Mouse (Mus musculus): Measurements from ENCODE around the gene Creld2. TPM values are rescaled to one million over a fixed set of nuclear protein-coding genes. Genes with fewer than 3 reads are reported as not detected.

Gene Creld2
- polyA plus RNA-seq, 1 experiment, result 35.7 TPM

DNA sequence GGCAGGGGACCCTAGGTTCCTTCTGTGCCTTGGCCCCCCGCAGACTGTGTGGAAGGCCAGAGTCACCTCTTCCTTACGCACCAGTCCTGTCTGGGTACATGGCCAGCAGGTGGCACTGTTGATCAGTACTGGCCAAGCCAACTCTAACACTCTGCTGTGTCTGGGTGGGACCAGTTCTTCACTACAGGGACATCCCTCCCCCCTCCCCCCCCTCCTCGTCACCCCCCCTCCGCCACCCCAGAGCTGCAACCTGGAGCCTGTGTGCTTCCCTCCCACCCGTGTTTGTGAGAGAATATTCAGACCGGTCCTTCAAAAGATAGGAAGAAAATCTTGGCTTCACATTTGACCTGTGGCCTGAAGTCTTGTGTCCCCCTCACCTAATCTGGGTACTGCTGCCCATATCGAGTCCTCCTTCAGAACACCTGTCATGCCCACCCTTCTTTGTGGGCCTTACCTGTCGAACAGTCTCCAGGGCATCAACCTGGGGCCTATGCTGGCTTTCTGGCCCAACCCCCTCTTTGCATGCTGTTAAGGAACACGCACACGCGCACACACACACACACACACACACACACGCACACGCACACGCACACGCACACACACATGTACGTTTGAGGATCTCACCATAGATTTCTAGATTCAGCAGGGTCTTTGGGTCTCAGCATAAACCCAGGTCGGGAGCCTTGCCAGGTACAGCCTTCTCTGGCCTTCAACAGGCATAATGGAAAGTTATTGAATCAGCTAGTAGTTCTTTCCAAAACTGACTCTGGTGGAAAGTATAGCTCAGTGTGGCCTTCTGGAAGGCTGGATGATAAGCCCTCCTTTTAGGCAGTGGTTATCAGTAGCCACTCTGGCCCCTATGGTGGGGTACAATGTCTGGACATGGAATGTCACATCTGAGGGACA is 9.6 kb downstream of the Creld2 start:
- H3K27ac ChIP-seq (ENCODE audit: insufficient read depth, low read length), result no peak overlapping the region
- peak; percentile 95; the same call in 1 of the 2 replicates for TF ChIP-seq CTCF (IDR thresholded peaks at IDR 0.05; ENCODE audit: extremely low read depth, insufficient read depth, insufficient read length, insufficient replicate concordance)
- no peak for TF ChIP-seq POLR2A (IDR thresholded peaks at IDR 0.05; ENCODE audit: low read depth, low read length)

GRCm38 (mm10) chr15:88829791-88830440 is 10.5 kb downstream of the Creld2 start:
- H3K27ac ChIP-seq (ENCODE audit: insufficient read depth, low read length), result no peak overlapping the region
- no peaks in the 10 kb centered on the region for H3K4me1 ChIP-seq (ENCODE audit: control insufficient read depth, insufficient read depth, insufficient read length)
- TF ChIP-seq CTCF (IDR thresholded peaks at IDR 0.05; ENCODE audit: extremely low read depth, insufficient read depth, insufficient read length, insufficient replicate concordance) (no peak), POLR2A (IDR thresholded peaks at IDR 0.05; ENCODE audit: low read depth, low read length) (no peak)
- DNase-seq (ENCODE audit: low read depth in 1 of 2, low spot score in 2 of 2), result no peak
- WGBS, result 80% methylated on average over 6 of the region's 6 CpGs
- no peaks in the 10 kb centered on the region for H3K27me3 ChIP-seq (ENCODE audit: control insufficient read depth, insufficient read depth, low read length)
- no peak overlapping the region for H3K4me3 ChIP-seq (ENCODE audit: extremely low read depth, insufficient read depth, insufficient read length)
- H3K36me3 ChIP-seq (ENCODE audit: control insufficient read depth, insufficient read depth, low read length), result peaks cover 5% of the 10 kb centered on the region; the same call in 1 of the 2 replicates

More for the DNA sequence above, 9.6 kb downstream of the Creld2 start:
- DNase-seq (ENCODE audit: low read depth in 1 of 2, low spot score in 2 of 2), result peak; percentile 64 to 87
- H3K4me1 ChIP-seq (ENCODE audit: control insufficient read depth, insufficient read depth, insufficient read length), result no peaks in the 10 kb centered on the region
- WGBS, result 56% methylated on average over 17 of the region's 17 CpGs
- H3K4me3 ChIP-seq (ENCODE audit: extremely low read depth, insufficient read depth, insufficient read length), result no peak overlapping the region
- no peaks in the 10 kb centered on the region for H3K27me3 ChIP-seq (ENCODE audit: control insufficient read depth, insufficient read depth, low read length)
- peaks cover 12% of the 10 kb centered on the region for H3K36me3 ChIP-seq (ENCODE audit: control insufficient read depth, insufficient read depth, low read length)

DNA sequence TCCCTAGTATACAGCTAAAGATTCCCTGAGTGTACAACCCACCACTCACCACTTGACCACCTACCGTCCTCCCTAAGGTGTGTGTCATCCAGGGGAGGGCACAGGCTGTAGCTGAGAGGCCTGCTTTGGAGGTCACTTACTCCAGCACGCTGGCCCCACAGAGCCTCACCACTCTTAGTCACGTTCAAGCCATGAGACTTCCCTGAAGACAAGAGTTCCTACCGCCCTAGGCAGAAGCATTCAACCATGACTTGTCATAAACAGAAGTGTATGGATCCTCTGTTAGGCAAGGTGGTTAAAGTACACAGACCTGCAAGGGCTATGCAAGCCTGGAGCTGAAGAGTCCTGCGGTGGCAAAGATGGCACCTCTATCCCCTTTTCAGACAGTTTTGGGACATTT is 11.2 kb downstream of the Creld2 start:
- no peaks in the 10 kb centered on the region for H3K27me3 ChIP-seq (ENCODE audit: control insufficient read depth, insufficient read depth, low read length)
- H3K36me3 ChIP-seq (ENCODE audit: control insufficient read depth, insufficient read depth, low read length), result peaks cover 3% of the 10 kb centered on the region; the same call in 1 of the 2 replicates
- H3K4me1 ChIP-seq (ENCODE audit: control insufficient read depth, insufficient read depth, insufficient read length), result no peaks in the 10 kb centered on the region
- H3K4me3 ChIP-seq (ENCODE audit: extremely low read depth, insufficient read depth, insufficient read length), result no peak overlapping the region
- no peak overlapping the region for H3K27ac ChIP-seq (ENCODE audit: insufficient read depth, low read length)
- no peak for DNase-seq (ENCODE audit: low read depth in 1 of 2, low spot score in 2 of 2)
- 71% methylated on average over 5 of the region's 5 CpGs for WGBS
- TF ChIP-seq CTCF (IDR thresholded peaks at IDR 0.05; ENCODE audit: extremely low read depth, insufficient read depth, insufficient read length, insufficient replicate concordance), result no peak

DNA sequence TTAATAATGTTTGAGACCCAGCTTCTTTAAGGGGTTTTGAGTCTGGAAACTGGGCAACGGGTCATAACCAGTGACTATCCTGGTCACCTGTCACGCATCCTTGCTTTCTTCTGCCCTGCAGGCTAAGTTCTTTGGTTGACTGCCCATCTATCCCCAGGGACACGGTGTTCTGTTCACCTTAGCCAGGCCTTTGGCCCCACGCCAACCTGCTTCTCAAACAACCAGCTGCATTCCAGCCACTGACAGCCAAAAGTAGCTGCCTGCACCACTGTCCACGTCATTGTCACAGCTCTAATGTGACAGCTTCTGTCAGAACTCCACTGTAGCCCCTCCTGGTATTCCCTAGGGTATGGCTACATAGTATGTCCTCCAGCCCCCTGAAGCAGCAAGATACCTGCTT is 12.0 kb downstream of the Creld2 start:
- WGBS, result 65% methylated on average over 5 of the region's 5 CpGs
- no peak overlapping the region for H3K4me3 ChIP-seq (ENCODE audit: extremely low read depth, insufficient read depth, insufficient read length)
- no peak for TF ChIP-seq CTCF (IDR thresholded peaks at IDR 0.05; ENCODE audit: extremely low read depth, insufficient read depth, insufficient read length, insufficient replicate concordance)
- no peaks in the 10 kb centered on the region for H3K4me1 ChIP-seq (ENCODE audit: control insufficient read depth, insufficient read depth, insufficient read length)
- H3K27ac ChIP-seq (ENCODE audit: insufficient read depth, low read length), result no peak overlapping the region
- H3K36me3 ChIP-seq (ENCODE audit: control insufficient read depth, insufficient read depth, low read length), result no peaks in the 10 kb centered on the region
- no peak for DNase-seq (ENCODE audit: low read depth in 1 of 2, low spot score in 2 of 2)
- H3K27me3 ChIP-seq (ENCODE audit: control insufficient read depth, insufficient read depth, low read length), result no peaks in the 10 kb centered on the region

DNA sequence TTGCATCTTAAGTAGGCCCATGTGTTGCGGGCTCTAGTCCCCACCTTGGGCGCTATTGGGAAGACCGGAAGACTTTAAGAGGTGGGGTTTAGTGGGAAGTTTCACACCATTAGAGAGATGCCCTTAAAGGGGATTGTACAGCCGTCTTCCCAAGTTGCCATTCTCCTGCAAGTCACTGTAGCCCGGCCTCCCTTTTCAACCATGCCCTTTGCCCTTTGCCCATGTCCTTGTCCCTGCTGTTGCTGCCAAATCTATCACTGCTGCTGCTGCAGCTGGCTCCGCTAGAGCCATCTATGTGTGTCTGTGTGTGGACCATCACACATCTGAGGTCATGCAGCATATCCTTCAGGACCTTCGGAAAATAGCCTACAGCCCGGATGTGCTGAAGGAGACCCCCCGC is 13.1 kb downstream of the Creld2 start:
- no peak overlapping the region for H3K4me3 ChIP-seq (ENCODE audit: extremely low read depth, insufficient read depth, insufficient read length)
- no peak overlapping the region for H3K27ac ChIP-seq (ENCODE audit: insufficient read depth, low read length)
- H3K4me1 ChIP-seq (ENCODE audit: control insufficient read depth, insufficient read depth, insufficient read length), result no peaks in the 10 kb centered on the region
- 86% methylated on average over 9 of the region's 9 CpGs for WGBS
- no peak for DNase-seq (ENCODE audit: low read depth in 1 of 2, low spot score in 2 of 2)
- no peaks in the 10 kb centered on the region for H3K27me3 ChIP-seq (ENCODE audit: control insufficient read depth, insufficient read depth, low read length)
- no peaks in the 10 kb centered on the region for H3K36me3 ChIP-seq (ENCODE audit: control insufficient read depth, insufficient read depth, low read length)
- TF ChIP-seq POLR2A (IDR thresholded peaks at IDR 0.05; ENCODE audit: low read depth, low read length) (no peak), CTCF (IDR thresholded peaks at IDR 0.05; ENCODE audit: extremely low read depth, insufficient read depth, insufficient read length, insufficient replicate concordance) (no peak)

- WGBS, result 81% methylated on average over 6 of the region's 6 CpGs
- H3K4me3 ChIP-seq (ENCODE audit: extremely low read depth, insufficient read depth, insufficient read length), result no peak overlapping the region
- no peak for DNase-seq (ENCODE audit: low read depth in 1 of 2, low spot score in 2 of 2)
Measured at GRCm38 (mm10) chr15:88836031-88836430, 16.6 kb downstream of the Creld2 start.

GRCm38 (mm10) chr15:88836571-88836970 is 17.1 kb downstream of the Creld2 start:
- H3K36me3 ChIP-seq (ENCODE audit: control insufficient read depth, insufficient read depth, low read length), result no peaks in the 10 kb centered on the region
- H3K4me3 ChIP-seq (ENCODE audit: extremely low read depth, insufficient read depth, insufficient read length), result no peak overlapping the region
- WGBS, result 59% methylated on average over 5 of the region's 5 CpGs
- DNase-seq (ENCODE audit: low read depth in 1 of 2, low spot score in 2 of 2), result no peak
- no peak overlapping the region for H3K27ac ChIP-seq (ENCODE audit: insufficient read depth, low read length)
- no peaks in the 10 kb centered on the region for H3K27me3 ChIP-seq (ENCODE audit: control insufficient read depth, insufficient read depth, low read length)
- no peaks in the 10 kb centered on the region for H3K4me1 ChIP-seq (ENCODE audit: control insufficient read depth, insufficient read depth, insufficient read length)
- no peak for TF ChIP-seq POLR2A (IDR thresholded peaks at IDR 0.05; ENCODE audit: low read depth, low read length)
- TF ChIP-seq CTCF (IDR thresholded peaks at IDR 0.05; ENCODE audit: extremely low read depth, insufficient read depth, insufficient read length, insufficient replicate concordance), result no peak

More at GRCm38 (mm10) chr15:88836031-88836430, 16.6 kb downstream of the Creld2 start:
- TF ChIP-seq CTCF (IDR thresholded peaks at IDR 0.05; ENCODE audit: extremely low read depth, insufficient read depth, insufficient read length, insufficient replicate concordance), result no peak
- Histone ChIP-seq H3K36me3 (ENCODE audit: control insufficient read depth, insufficient read depth, low read length) (no peaks in the 10 kb centered on the region), H3K4me1 (ENCODE audit: control insufficient read depth, insufficient read depth, insufficient read length) (no peaks in the 10 kb centered on the region), H3K27me3 (ENCODE audit: control insufficient read depth, insufficient read depth, low read length) (no peaks in the 10 kb centered on the region), H3K27ac (ENCODE audit: insufficient read depth, low read length) (no peak overlapping the region)

All from spleen, adult 2 months (tissue).